Mouse (Mus musculus) left cerebral cortex, adult 11 months (tissue): ENCODE measurements around the gene Akr7a5.
A peak's percentile ranks its signal among the peaks of the same experiment; 100 is the strongest.

Source experiments
- DNase-seq: peaks from one replicate; pipeline ENCODE4 v3.0.0; 2022; ENCODE audit warnings: low spot score

The Akr7a5 gene

DNA sequence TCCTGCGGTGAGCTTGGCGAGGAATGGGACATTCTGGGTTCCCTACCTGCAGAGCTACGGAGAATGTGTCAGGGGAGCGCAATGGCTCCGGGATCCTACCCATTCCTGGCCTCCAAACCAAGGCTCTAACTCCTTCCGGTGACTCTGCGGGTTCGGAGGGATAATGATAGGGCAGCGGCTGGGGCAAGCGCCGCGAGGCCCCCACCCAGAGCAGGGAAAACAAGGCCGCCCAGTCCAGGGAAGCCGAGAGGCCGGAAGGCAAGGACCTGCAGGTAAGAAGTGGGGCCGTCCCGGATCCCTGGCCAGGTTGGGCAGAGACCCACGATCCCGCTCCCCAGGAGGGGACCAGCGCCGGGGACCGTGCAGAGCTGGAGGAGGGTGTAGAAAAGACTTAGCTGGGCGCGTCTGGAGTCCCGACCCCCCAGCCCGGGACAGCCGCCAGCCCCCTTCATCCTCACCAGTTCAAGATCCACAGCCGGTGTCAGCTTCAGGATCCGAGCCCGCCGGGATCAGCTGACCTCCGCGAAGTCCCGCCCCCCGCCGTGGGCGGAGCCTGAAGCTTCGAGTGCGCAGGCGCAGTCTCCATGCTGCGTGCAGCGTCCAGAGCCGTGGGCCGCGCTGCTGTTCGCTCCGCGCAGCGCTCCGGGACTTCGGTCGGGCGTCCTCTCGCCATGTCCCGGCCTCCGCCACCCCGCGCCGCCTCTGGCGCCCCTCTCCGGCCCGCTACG is at the start of gene Akr7a5, which contains the start of gene Pqlc2:
TSS of gene Akr7a5 (plus strand) at position 574 of the 728 bp plus-strand sequence.
TSS of gene Pqlc2 (minus strand) at position 538 of the 728 bp plus-strand sequence.
- DNase-seq, result peak; percentile 94

GRCm38 (mm10) chr4:139262981-139263380 is 47.6 kb upstream of the Akr7a5 start:
- no peak for DNase-seq

GRCm38 (mm10) chr4:139265783-139266499 is 44.6 kb upstream of the Akr7a5 start:
- DNase-seq, result no peak

GRCm38 (mm10) chr4:139266500-139266865 is 44.1 kb upstream of the Akr7a5 start:
- DNase-seq, result no peak

DNA sequence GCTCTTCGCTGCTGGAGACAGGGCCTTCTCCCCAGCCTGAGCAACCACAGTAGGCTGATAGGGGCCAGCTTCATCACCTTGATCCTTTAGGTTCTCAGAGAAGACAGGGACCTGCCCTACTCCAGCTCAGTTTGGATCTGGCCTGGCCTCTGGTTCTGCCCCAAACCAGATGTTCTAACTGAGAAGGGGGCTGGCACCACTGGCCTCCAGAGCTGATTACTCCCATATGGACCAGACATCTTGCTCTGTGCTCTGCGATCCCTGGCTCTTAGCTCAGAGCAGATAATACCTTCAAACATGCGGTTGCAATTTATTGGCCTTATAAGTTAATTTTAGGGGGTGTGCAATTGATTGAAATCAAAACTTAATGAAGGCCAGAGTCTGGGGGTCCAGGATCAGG is 43.2 kb upstream of the Akr7a5 start:
- no peak for DNase-seq

DNA sequence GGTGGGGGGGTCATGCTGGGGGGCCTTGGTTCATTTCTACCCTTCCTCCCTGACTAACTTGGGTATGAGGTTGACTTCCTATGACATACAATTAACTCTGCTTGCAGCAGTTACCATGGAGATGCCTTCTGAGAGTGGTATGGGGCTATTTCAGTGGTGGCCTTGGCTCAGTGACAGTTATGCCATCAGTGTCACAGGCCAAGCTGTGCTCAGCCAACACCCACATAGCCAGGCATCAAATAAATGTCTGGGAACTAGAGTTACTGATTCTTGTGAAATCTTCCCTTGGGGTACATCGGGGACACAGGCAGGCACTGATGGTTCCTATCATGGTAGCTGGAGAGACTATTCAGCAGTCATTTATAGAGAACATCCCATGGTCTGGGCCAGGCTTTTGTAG is 42.3 kb upstream of the Akr7a5 start:
- no peak for DNase-seq

GRCm38 (mm10) chr4:139270168-139270567 is 40.4 kb upstream of the Akr7a5 start:
- DNase-seq, result no peak

- no peak for DNase-seq
Measured at GRCm38 (mm10) chr4:139271562-139271961, 39.0 kb upstream of the Akr7a5 start.

DNA sequence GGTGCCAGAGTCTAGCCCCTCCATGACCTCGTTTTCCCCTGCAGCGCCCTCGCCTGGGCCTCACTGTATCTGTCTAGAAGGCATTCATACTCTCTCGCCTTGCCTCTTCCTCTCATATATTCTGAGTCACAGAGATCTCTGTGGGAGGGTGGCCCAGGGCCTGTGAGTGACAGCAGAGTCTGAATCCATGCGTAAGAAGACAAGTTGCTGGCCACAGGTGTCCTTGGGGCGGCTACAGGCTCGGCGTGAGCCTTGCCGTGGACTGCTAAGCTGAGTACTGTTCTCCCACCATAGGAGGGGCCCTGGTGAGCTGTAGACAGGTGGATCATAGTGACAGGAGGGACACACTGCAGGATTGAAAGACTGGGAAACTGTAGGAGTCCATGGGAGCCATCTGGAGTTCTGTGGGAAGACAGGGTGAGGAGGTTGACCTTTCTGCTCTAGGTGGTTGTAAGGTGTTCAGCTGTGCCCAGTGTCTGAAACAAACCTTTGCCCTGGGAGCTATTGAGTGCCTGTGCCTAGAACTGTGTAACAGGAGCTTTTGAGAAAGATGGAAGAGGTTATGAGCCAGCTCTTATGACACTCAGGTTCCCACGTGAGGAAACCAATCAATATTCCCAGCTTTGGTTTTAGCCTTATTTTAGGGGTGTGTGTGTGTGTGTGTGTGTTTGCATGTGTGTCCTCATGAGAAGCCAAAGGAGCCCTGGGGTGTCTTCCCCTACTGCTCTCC is 37.4 kb upstream of the Akr7a5 start:
- no peak for DNase-seq

- DNase-seq, result no peak
Measured at GRCm38 (mm10) chr4:139274573-139274972, 36.0 kb upstream of the Akr7a5 start.

DNA sequence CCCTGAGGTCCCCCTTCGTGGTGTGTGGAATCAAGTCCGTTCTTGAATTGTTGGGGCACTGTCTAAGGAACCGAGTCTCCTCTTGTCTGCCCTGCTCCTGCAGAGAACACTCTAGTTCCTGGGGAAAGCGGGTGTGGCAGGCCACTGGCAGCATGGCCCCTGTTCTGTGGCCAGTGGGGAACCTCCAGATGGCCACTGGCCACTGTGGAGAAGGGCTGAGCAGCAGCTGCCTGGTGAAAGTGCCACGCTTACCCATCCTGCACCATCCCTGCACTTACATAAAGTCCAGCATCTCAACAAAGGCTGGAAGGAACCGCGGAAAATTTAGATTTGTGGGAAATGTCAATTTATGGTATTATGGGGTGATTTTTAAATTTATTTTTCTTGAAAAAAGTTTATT is 34.1 kb upstream of the Akr7a5 start:
- DNase-seq, result no peak

DNA sequence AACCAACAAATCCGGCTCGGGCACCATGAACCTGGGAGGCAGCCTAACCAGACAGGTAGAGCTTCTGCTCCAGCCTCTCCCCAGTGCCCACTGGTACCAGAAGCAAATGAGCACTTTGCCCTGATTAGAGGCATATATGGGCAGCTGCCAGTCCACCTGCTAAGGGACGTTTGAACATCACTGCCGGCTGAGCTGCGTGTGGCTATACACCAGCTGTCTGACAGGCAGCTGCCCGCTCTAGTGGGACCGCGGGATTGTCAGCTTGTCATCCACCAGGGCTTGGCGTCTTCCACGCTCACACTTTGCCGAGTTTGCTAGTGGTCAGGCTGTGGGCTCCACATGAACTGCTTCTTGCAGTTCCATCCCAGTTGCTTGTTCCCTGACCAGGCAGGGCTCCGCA is 30.0 kb upstream of the Akr7a5 start:
- DNase-seq, result no peak

DNA sequence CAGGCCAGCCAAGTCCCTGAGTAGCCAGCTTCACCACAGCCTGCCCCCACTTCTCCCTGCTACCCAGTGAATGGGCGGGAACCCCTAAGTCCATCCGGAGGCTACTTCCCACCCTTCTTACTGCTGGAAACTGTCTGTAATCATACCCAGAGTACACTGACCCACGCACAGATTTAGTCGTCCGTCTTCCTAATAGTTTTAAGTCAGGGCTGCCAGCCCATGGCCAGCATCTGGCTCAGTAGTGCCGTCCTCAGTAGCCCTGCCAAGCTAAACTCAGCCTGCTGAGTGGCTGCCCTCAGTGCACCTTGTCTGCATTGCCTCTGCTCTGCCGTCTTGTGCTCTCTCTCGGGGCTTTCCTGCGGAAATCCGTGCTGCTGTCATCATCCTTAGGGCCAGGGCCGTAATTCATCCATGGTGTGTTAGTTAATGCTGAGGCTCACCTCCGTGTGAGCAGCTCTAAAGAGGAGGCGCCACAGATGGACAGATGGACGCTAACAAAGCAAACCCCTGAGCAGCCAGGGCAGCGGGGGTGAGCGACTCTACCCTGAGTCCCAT is 28.7 kb upstream of the Akr7a5 start:
- DNase-seq, result no peak

- no peak for DNase-seq
Measured at GRCm38 (mm10) chr4:139282955-139283417, 27.6 kb upstream of the Akr7a5 start.

GRCm38 (mm10) chr4:139284877-139285276 is 25.7 kb upstream of the Akr7a5 start:
- no peak for DNase-seq

GRCm38 (mm10) chr4:139286234-139286633 is 24.3 kb upstream of the Akr7a5 start:
- no peak for DNase-seq

- peak; percentile 70 for DNase-seq
Measured at GRCm38 (mm10) chr4:139287122-139287863, 23.3 kb upstream of the Akr7a5 start.

DNA sequence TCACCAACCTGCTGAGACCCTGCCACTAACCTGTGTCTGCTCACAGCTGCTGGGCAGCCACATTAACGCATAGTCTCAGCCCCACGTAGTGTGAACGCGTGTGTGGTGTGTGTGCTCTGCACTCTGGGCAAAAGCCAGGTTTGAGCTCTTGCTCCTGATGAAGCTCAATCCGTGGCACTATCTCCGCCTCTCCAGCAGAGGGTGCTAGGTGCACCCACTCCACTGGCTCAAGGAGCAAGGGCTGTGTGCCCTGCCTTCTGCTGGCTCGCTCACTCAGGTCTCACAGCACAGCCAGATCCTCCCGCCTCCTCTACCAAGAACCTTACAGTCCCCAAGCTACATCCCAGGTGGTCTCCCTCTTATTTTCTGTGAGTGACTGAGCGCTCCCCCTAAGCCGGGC is 21.5 kb upstream of the Akr7a5 start:
- DNase-seq, result peak; percentile 57

- DNase-seq, result no peak
Measured at GRCm38 (mm10) chr4:139291099-139291498, 19.4 kb upstream of the Akr7a5 start.

- no peak for DNase-seq
Measured at GRCm38 (mm10) chr4:139292038-139292437, 18.5 kb upstream of the Akr7a5 start.

- no peak for DNase-seq
Measured at GRCm38 (mm10) chr4:139297566-139297965, 13.0 kb upstream of the Akr7a5 start.
